Mouse (Mus musculus): ENCODE measurements around the gene Cbln1. TPM values are rescaled to one million over a fixed set of nuclear protein-coding genes. Genes with fewer than 3 reads are reported as not detected.

The Cbln1 gene
- total RNA-seq, 2 experiments from 2014 or later: 33.3 to 39.1 TPM

Other genes starting within 250 kb of the Cbln1 start
- not detected for gene 4933402J07Rik, start 91.2 kb upstream of the Cbln1 start, total RNA-seq (2021)

Data from left cerebral cortex, postnatal 4 days (tissue).